ENCODE assay signal across 18 mouse cellular contexts in genomic region chr13:51857156-51857555, GRCm38 (mm10).
"Had no signal": no experiment of that assay in that cellular context is flagged by ENCODE, and none has a peak within 500 bp of the region (broad histone marks: within the 10 kb centered on the region; RNA-seq: fewer than 3 reads in every experiment).

No protein-coding gene starts in this region.

- H3K27me3 ChIP-seq: limb, embryonic 15.5 days; stomach, embryonic 15.5 days had no signal

- H3K27ac ChIP-seq: limb, embryonic 15.5 days; liver, embryonic 15.5 days; midbrain, embryonic 12.5 days; midbrain, embryonic 15.5 days; neural tube, embryonic 13.5 days; stomach, embryonic 15.5 days had no signal

- ATAC-seq: midbrain, embryonic 15.5 days had no signal

- H3K36me3 ChIP-seq: limb, embryonic 15.5 days; liver, embryonic 15.5 days; midbrain, embryonic 12.5 days; midbrain, embryonic 15.5 days; neural tube, embryonic 13.5 days; stomach, embryonic 15.5 days had no signal

- H3K9ac ChIP-seq: limb, embryonic 15.5 days; liver, embryonic 15.5 days; midbrain, embryonic 12.5 days; midbrain, embryonic 15.5 days; neural tube, embryonic 13.5 days; stomach, embryonic 15.5 days had no signal

- H3K4me3 ChIP-seq: limb, embryonic 15.5 days; liver, embryonic 15.5 days; midbrain, embryonic 12.5 days; midbrain, embryonic 15.5 days; myocyte; neural tube, embryonic 13.5 days; stomach, embryonic 15.5 days had no signal

- DNase-seq: kidney, adult 8-10 months; kidney, postnatal 14 days; kidney, postnatal 4 days; lung, adult 2 months; lung, postnatal 14 days; lung, postnatal 4 days; retina, postnatal 1 day; right cerebral cortex, postnatal 25 days; spleen, adult 18-20 months; thymus, postnatal 36 days had no signal

- H3K9me3 ChIP-seq: limb, embryonic 15.5 days; liver, embryonic 15.5 days; midbrain, embryonic 12.5 days; midbrain, embryonic 15.5 days; neural tube, embryonic 13.5 days; stomach, embryonic 15.5 days had no signal

- H3K4me2 ChIP-seq: limb, embryonic 15.5 days; liver, embryonic 11.5 days; liver, embryonic 15.5 days; midbrain, embryonic 12.5 days; midbrain, embryonic 15.5 days; neural tube, embryonic 13.5 days; stomach, embryonic 15.5 days had no signal
